Mouse (Mus musculus) heart, postnatal 0 days (tissue): ENCODE results near the gene Zfp282.

Source experiments
- CTCF ChIP-seq: IDR thresholded peaks from 2 replicates; pipeline ENCODE4 v1.5.1; 2016; ENCODE audit warnings: antibody characterized with exemption, control low read depth, low read depth
- EP300 ChIP-seq: IDR thresholded peaks from 2 replicates; pipeline ENCODE4 v1.6.1; 2016; ENCODE audit warnings: antibody characterized with exemption, low read depth

DNA sequence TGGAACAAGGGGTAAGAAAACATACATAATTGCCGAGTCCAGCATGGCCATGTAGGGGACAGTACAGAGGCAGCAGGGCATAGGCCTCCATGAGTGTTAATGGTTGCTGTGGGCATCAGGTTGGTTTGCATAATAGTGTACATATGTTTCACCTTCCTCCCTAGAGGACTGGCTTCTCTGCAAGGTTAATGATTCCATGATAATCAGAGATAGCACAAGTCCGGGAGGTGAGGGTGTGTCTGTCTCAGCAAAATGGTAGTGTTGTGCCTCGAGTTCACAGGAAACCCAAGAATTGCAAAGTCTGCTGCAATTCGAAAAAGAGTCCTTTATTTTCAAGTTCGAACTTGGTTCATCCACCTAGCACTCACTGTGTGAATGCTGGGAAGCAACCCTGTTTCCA lies 40.0 kb downstream of the Zfp282 start:
- TF ChIP-seq EP300 (no peak), CTCF (no peak)
